Mouse (Mus musculus) midbrain, embryonic 11.5 days (tissue): Measurements from ENCODE around the gene Kcnj1. TPM values are rescaled to one million over a fixed set of nuclear protein-coding genes. Genes with fewer than 3 reads are reported as not detected.

Source experiments
- polyA plus RNA-seq: library from polyadenylated mRNA; unstranded; fragments of >200 nt; fragmentation: Nextera tagmentation; extraction: Ambion mirVana; gene quantifications from 2 replicates; pipeline ENCODE4 v1.2.1, GENCODE M21; 2014

Gene Kcnj1
- polyA plus RNA-seq, 1 experiment from 2014 or later: not detected

Other genes with a start within 250 kb of the Kcnj1 start
- gene Kcnj5, start 28.1 kb upstream of the Kcnj1 start, polyA plus RNA-seq: 0.17 and 0.33 TPM in 2 replicates
- 12.6 and 12.8 TPM in 2 replicates for gene Fli1, start 170.4 kb downstream of the Kcnj1 start, polyA plus RNA-seq